Mouse (Mus musculus) heart, postnatal 0 days (tissue): ENCODE measurements at regions not wholly inside any gene's neighbourhood (a gene's known extent, or its start where the extent isn't known, plus 50 kb on each side); places are given as distances from the start of the nearest gene placed in this dataset.

Source experiments
- CTCF ChIP-seq: IDR thresholded peaks from 2 replicates; pipeline ENCODE4 v1.5.1; 2016; ENCODE audit warnings: antibody characterized with exemption, control low read depth, low read depth
- EP300 ChIP-seq: IDR thresholded peaks from 2 replicates; pipeline ENCODE4 v1.6.1; 2016; ENCODE audit warnings: antibody characterized with exemption, low read depth

GRCm38 (mm10) chr14:71891667-71892066, 600.0 kb downstream of the Gm9195 start:
- TF ChIP-seq EP300: no peak
- TF ChIP-seq CTCF: no peak
